Mouse (Mus musculus): Measurements from ENCODE around the gene Tssk1.

Gene Tssk1

GRCm38 (mm10) chr16:17893923-17894322 lies at the start of gene Tssk1:
Gene Tssk1, plus strand, starts transcription at chr16:17894223.
- DNase-seq (ENCODE audit: low spot score), result no peak

DNA sequence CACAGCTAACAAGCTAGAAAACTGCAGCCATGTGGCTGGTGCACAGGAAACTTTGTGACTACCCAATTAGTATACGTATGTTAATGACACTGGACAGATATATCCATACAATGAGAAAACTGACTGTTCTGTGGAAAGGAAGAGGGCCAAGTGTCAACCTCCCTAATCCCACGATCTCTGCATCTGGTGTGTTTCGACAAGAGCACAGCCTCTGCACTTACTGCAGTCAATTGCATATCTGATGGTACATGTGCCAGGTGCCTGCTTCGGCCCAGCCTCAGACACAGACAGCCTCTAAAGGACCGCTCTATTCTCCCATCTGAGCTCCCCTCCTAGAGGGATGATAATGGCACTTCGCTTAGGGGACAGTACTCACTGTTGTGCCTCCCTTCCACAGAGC lies 45.6 kb upstream of the Tssk1 start:
- no peak for DNase-seq (ENCODE audit: low spot score)

DNA sequence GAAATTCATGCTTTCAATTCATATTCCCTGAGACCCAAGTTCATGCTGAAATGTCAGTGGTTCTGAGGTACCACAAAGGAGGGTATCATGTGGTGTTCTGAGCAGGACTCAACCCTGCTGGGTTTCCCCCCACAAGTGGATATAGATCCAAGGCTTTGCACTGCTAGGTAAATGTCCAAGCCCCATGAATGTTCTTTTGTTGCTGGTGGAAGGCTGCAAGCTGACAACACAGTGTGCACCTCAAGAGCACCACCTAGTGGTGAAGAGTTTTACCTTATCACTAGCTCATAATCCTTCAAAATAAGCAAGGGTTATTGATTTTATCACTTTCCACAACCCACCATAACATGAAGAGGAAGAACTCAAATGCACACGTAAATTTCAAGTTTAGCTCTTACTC lies 45.1 kb upstream of the Tssk1 start:
- DNase-seq (ENCODE audit: low spot score), result peak; percentile 81

GRCm38 (mm10) chr16:17849486-17849885 lies 44.5 kb upstream of the Tssk1 start:
- no peak for DNase-seq (ENCODE audit: low spot score)

GRCm38 (mm10) chr16:17851331-17851730 lies 42.7 kb upstream of the Tssk1 start:
- no peak for DNase-seq (ENCODE audit: low spot score)

DNA sequence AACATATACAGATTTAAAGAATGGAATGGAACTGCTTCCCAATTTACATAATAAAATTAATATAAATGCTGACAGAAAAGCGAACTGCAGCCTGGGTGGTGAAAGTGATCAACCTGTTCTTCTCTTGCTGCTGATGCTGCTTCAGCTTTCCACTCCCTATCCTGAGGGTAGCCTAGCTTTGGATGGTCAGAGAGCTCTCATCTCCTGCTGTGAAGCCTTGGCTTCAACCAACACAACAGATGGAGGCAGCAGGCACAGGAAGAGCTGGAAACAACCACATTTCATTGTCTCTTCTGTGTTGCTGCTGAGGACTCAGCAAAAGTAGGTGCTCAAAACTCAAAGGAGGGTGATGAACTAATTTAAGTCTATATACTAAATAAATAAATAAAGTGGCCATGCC lies 42.2 kb upstream of the Tssk1 start:
- DNase-seq (ENCODE audit: low spot score), result no peak

DNA sequence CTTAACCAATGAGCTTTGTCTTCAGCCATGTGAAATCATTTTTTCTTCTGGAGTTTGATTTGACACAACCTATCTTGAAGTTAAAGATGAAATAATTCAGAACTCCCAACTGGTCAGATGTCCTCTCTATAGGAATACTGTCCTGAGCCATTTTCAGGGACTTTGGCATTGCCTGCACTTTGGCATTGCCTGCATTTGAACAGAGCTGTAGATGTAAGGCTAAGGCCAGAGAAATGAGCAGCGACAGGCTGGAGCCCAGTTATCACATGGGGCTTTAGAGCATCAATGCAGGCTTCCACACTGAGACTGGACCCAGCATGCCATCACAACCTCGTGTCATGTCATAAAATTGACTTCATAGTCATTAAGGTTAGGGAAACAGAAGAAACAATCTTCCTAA lies 40.8 kb upstream of the Tssk1 start:
- no peak for DNase-seq (ENCODE audit: low spot score)

DNA sequence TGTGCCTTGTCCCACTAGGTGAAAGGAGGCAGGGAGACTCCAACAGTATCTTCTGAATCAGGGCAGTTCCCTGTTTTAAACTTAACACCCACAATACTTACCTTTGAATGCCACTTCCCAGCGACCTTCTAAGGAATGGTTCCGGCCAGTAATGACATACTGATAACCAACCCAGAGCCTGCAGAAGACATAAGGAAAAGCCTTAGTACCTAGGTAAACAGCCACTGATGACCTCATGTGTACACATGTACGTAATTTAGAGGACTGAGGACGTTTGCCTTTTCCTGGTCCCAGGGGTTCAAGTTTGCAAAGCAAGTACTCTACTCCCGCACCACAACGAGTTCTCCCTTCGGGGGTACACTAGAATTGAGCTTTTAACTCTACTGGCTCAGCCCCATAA lies 36.9 kb upstream of the Tssk1 start:
- DNase-seq (ENCODE audit: low spot score), result no peak

GRCm38 (mm10) chr16:17858592-17858991 lies 35.4 kb upstream of the Tssk1 start:
- DNase-seq (ENCODE audit: low spot score), result peak; percentile 53

DNA sequence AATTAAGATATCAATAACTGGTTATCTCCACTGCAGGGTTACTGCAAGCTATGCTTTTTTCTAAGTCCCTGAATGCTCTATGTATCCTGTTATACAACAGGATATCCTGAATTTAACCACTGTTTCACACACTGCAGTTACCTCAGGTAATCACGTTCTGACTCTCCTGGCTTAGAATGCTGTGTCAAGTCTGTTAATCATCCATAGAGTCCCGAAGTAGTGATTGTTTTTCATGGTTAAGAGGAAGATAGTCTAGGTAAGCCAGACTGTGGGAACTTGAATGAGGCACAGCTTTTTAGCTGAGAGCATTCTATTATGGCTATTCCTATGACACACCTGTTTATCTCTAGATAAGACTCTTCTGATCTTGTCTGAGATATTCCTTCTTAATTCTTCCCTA lies 28.7 kb upstream of the Tssk1 start:
- DNase-seq (ENCODE audit: low spot score), result no peak

- no peak for DNase-seq (ENCODE audit: low spot score)
Observed at GRCm38 (mm10) chr16:17865770-17866169, 28.3 kb upstream of the Tssk1 start.

DNA sequence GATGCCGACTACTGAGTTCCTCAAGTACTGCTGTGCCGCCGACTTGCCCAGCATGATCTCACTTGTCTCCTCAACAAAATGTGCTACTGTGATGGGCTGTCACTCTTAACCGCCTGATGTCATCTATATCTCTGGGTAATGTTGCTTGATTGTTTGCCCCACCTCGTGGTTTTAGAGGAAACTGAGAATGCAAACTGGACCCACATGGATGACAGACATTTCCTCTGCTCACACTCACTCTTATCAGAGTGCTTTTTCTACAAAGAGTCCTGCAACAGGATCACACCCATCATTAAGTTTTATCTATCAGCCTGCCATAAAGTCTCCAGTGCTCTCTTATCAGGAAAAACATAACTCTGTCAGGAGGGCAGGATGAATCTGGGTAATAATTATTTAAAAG lies 22.8 kb upstream of the Tssk1 start:
- no peak for DNase-seq (ENCODE audit: low spot score)

GRCm38 (mm10) chr16:17872995-17873394 lies 21.0 kb upstream of the Tssk1 start:
- no peak for DNase-seq (ENCODE audit: low spot score)

GRCm38 (mm10) chr16:17875174-17875573 lies 18.8 kb upstream of the Tssk1 start:
- peak; percentile 92 for DNase-seq (ENCODE audit: low spot score)

DNA sequence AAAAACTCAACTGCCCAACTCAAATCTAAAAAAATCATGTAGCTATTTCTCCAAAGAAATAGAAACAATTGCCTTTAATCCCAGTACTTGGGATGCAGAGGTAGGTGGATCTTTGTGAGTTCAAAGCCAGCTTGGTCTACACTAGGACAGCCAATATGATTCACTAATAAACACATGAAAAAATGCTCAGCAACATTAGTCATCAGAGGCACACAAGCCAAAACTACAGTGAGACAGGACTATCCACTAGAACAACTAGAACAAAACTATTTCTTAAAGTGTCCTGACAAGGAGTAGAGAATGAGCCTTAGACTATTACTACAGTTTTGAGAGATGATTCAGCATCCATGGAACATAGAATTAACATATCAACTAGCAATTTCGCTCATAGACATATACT lies 17.9 kb upstream of the Tssk1 start:
- DNase-seq (ENCODE audit: low spot score), result peak; percentile 52

DNA sequence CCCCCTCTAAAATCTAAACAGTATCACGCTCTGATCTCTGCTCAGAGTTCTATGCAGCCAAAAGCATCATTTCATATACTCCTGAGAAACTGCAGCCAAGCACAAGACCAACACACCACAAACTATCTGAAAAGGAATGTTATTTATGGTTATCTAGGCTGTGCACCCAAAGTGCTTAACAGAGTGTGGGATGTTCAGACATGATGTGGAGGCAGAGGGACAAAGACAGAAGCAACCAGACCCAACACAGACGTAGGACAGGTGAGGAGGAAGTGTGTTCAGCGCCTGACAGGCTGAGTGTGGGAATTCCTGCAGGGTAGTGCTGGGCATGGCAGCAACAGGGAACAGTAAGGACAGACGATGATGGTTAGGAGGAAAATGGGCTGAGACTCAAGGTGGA lies 14.5 kb upstream of the Tssk1 start:
- no peak for DNase-seq (ENCODE audit: low spot score)

DNA sequence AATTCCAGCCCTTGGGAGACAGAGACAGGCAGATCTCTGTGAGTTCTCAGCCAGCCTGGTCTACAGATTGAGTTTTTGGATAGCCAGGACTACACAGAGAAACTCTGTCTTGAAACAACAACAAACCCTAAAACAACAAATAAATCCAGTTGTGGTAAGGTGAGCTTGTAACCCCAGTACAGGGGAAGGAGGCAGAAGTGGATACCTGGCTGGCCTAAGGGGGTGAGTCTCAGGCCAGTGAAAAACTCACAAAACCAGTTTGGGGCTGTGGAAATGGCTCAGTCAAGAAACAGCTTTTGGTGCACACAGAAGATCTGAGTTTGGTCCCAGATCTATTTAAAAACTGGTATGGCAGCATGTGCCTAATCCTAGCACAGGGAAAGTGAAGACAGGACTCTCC lies 11.8 kb upstream of the Tssk1 start:
- no peak for DNase-seq (ENCODE audit: low spot score)

- no peak for DNase-seq (ENCODE audit: low spot score)
Observed at GRCm38 (mm10) chr16:17884116-17884515, 9.9 kb upstream of the Tssk1 start.

DNA sequence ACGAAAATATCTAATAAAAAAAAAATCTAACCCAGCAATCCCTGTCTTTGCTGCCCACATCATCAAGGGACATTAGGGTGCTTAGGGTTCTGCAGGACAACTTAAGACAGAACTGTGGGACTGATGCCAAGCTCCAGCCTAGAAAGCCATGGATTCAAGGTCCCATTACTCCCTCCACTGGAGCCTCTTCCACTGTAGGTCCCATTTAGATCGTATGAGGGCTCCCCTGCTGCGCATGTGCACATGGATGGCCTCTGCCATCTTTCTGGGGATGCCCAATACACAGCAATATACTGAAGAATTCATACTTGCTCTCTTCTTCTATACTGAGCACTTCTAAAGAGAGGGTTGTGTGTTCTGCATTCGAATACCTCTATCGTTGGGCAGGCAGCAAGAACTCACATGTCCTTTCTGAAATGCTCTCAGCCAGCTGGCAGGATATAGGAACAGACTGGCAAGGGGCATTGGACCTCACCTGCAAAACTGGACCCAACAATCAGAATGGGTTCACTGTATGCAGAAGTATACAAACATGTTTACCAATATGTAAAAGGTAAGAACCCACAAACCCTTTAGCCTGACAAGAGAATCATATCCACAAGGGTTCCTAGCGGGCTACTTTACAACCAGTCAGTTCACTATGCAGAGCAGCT lies 4.2 kb upstream of the Tssk1 start:
- no peak for DNase-seq (ENCODE audit: low spot score)

DNA sequence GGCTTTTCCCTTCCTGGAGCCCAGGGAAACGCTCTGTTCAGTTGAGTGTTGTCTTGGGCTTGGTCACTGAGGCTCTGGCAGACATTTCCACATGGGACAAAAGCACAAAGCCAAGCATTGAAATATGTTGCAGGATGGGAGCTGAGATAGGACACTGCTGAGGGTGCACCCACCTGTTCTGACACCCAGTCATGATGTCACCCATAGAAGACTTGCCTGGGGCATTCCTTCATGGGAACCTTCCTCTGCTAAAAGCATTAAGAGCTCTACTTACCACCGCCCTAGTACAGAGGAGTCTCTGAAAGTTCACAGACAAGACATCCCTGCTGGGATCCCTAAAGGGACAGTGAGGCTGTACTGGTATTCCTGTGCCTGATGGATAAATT lies 3.7 kb upstream of the Tssk1 start:
- no peak for DNase-seq (ENCODE audit: low spot score)

- DNase-seq (ENCODE audit: low spot score), result peak; percentile 94
Observed at GRCm38 (mm10) chr16:17890917-17891566, 3.0 kb upstream of the Tssk1 start.

GRCm38 (mm10) chr16:17891567-17891959 lies 2.5 kb upstream of the Tssk1 start, which contains the start of gene Gm20518:
Gene Gm20518, minus strand, starts transcription at chr16:17891671.
- DNase-seq (ENCODE audit: low spot score), result peak; percentile 99

- DNase-seq (ENCODE audit: low spot score), result no peak
Observed at GRCm38 (mm10) chr16:17892606-17893005, 1.4 kb upstream of the Tssk1 start.

GRCm38 (mm10) chr16:17896091-17896490 lies 2.1 kb downstream of the Tssk1 start:
- DNase-seq (ENCODE audit: low spot score), result peak; percentile 56
